Mouse (Mus musculus) hindbrain, postnatal 0 days (tissue): Measurements from ENCODE around the gene Rhbdd3. TPM values are rescaled to one million over a fixed set of nuclear protein-coding genes. Genes with fewer than 3 reads are reported as not detected.

Source experiments
- ATAC-seq: fragments of 200-750 bp; cut with Nextera tagmentation; 2 replicates; pipeline ENCODE4 v1.8.0; 2017; ENCODE audit warnings: mild to moderate bottlenecking, moderate TSS enrichment, moderate library complexity
- DNase-seq: peaks from one replicate; pipeline ENCODE4 v3.0.0-alpha.2; 2015; ENCODE audit warnings: low spot score
- H3K27ac ChIP-seq: fragments of 300-500 bp; sonication (generic); 2 replicates; pipeline ENCODE4 v1.5.1; 2014; ENCODE audit warnings: mild to moderate bottlenecking
- H3K27me3 ChIP-seq: fragments of 300-500 bp; sonication (generic); 2 replicates; pipeline ENCODE4 v1.6.1; 2014; ENCODE audit warnings: low read length, mixed read lengths; ENCODE audit not compliant: insufficient read depth
- H3K36me3 ChIP-seq: fragments of 300-500 bp; sonication (generic); 2 replicates; pipeline ENCODE4 v1.6.1; 2014; ENCODE audit warnings: low read length, mixed read lengths; ENCODE audit not compliant: insufficient read depth
- H3K4me1 ChIP-seq: fragments of 300-500 bp; sonication (generic); 2 replicates; pipeline ENCODE4 v1.6.1; 2014; ENCODE audit warnings: antibody characterized with exemption, low read length, mixed read lengths; ENCODE audit not compliant: insufficient read depth
- H3K4me2 ChIP-seq: fragments of 300-500 bp; sonication (generic); 2 replicates; pipeline ENCODE4 v1.6.1; 2014; ENCODE audit warnings: low read depth, mild to moderate bottlenecking, low read length, moderate library complexity, mixed read lengths
- H3K4me3 ChIP-seq: fragments of 300-500 bp; sonication (generic); 2 replicates; pipeline ENCODE4 v1.5.1; 2014; ENCODE audit warnings: low read length
- H3K9ac ChIP-seq: fragments of 300-500 bp; sonication (generic); replicated peaks from 2 replicates; pipeline ENCODE4 v1.6.1; 2014; ENCODE audit warnings: mild to moderate bottlenecking, low read length, moderate library complexity, mixed read lengths
- H3K9me3 ChIP-seq: fragments of 300-500 bp; sonication (generic); 2 replicates; pipeline ENCODE4 v1.6.1; 2016; ENCODE audit warnings: low read length, mixed read lengths
- CTCF ChIP-seq: IDR thresholded peaks from 2 replicates; pipeline ENCODE4 v1.5.1; 2016; ENCODE audit warnings: antibody characterized with exemption, control low read depth, low read depth
- WGBS: fragments of 180-500 bp; shearing (Covaris S2); extraction: QIAGEN DNeasy Blood & Tissue Kit; methylation state at CpG from one replicate; pipeline ENCODE4 v1.1.7; 2014; 5-methylcytosine and 5-hydroxymethylcytosine counted together
- polyA plus RNA-seq: library from polyadenylated mRNA; unstranded; fragments of >200 nt; fragmentation: Nextera tagmentation; extraction: Ambion mirVana; gene quantifications from 2 replicates; pipeline ENCODE4 v1.2.1, GENCODE M21; 2015
- total RNA-seq: library from RNA; depleted of rRNA; stranded (reverse); fragments of >200 nt; gene quantifications from 2 replicates; pipeline ENCODE4 v1.2.3, GENCODE M21; 2014; rRNA removed

The Rhbdd3 gene
- total and polyA plus RNA-seq, 2 experiments from 2014 or later: 42.2 to 54.5 TPM

DNA sequence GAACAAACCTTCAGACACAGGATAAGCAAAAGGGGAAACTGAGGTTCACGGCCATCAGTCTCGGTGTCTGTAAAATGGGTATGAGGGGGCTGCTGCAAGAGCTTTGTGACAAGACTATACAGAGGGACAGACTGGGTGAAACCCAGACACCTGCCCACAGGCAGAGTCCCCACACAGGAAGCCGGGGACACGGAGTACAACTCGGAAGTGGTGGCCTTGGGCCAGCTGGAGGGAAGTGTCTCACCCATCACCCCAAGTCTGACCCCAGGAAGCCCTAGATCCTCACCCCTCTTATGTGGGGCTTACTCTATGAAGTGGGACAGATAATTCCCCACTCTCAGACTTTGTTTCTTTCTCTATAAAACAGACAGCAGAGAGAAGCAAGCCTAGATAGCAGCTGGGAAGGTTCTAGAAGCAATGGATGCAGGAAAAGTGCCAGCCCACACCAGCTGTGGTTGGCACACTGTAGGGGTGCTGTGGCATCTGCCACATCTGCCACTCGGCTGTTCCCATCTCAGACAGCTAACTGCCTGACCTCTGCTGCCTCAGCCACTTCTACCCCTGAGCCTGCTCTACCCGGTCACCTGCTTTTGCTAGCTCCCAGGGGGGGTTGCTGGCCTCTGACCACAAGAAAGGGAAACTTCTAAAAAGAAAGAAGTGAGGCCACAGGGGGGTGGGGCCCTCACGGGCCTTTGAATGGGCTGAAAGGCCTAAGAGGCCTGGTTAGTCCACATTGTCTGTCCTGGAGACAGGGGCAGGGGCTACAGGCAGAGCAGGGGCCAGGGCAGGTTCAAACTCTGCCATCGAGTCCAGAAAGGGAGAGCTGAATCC is 51.9 kb downstream of the Rhbdd3 start:
- H3K4me1 ChIP-seq: peaks cover 18% of the 10 kb centered on the region
- H3K4me2 ChIP-seq: no peak overlapping the region
- no peak overlapping the region for H3K27ac ChIP-seq
- no peaks in the 10 kb centered on the region for H3K36me3 ChIP-seq
- no peaks in the 10 kb centered on the region for H3K27me3 ChIP-seq
- no peak overlapping the region for H3K9ac ChIP-seq
- WGBS: 54% methylated on average over 9 of the region's 9 CpGs
- H3K4me3 ChIP-seq: no peak overlapping the region
- no peak for TF ChIP-seq CTCF
- ATAC-seq (no peak), DNase-seq (no peak)
- H3K9me3 ChIP-seq: no peaks in the 10 kb centered on the region

DNA sequence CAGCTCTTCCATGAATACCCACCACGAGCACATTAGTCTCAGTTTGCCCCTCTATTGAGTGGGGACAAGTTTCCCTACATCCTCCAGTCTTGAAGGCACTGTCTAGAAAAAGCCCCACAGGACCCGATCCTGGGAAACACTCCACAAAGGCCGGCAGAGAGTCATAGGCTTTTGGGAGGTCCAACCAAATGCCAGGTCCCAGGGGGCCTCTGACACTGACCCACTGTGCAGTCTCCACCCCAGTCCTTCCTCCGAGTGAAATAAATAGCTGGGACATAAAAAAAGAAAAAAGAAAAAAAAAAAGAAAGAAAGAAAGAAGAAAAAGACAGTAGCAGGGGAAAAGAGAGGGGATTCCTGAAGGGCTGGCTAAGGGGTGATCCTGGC is 52.5 kb downstream of the Rhbdd3 start:
- Histone ChIP-seq H3K9me3 (no peaks in the 10 kb centered on the region), H3K4me2 (peak overlapping the region; percentile 93), H3K27ac (no peak overlapping the region), H3K27me3 (no peaks in the 10 kb centered on the region), H3K9ac (0 out of 2 replicates have a peak overlapping the region, but pooled peaks have one; percentile 67), H3K4me1 (peaks cover 18% of the 10 kb centered on the region), H3K36me3 (no peaks in the 10 kb centered on the region), H3K4me3 (peak overlapping the region; percentile 50)
- no peak for DNase-seq
- no peak for TF ChIP-seq CTCF
- no peak for ATAC-seq
- WGBS: 14% methylated on average over 4 of the region's 4 CpGs

DNA sequence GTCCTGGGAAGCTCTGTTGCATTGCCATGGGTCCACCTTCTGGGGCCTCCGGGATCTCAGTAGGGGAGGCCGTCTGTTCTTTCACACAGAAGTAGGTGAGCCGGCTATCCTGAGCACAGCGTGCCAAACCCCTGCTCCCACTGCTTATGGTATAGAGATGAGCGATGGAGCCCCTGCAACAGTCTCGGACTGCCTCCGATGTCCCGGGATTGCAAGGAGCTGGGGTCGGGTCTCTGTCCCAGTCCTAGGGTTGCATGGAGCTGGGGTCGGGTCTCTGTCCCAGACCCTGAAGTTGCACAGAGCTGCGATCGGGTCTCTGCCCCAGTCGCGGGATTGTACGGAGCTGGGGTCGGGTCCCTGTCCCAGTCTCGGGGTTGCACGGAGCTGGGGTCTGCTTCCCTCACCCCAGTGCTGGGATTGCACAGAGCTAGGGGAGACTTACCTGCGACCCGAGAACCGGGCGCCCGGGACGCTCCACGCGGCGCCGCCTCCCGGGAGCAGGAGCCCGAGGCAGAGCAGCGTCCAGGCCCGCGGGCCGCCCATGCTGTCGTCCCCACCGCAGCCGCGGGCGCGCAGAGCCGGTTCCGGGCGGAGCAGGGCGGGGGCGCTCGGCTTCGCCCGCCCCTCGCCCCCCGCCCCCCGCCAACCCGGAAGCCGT is 53.1 kb downstream of the Rhbdd3 start, which contains the start of gene Emid1:
TSS of gene Emid1 (minus strand) at position 578 of the 658 bp plus-strand sequence.
- WGBS: under 1% methylated on average over 42 of the region's 53 CpGs
- H3K9ac ChIP-seq: peak within 1 kb of the TSS; percentile 67
- no peaks in the 10 kb centered on the region for H3K27me3 ChIP-seq
- ATAC-seq: peak; percentile 38; the same call in 1 of the 2 replicates
- no peak within 1 kb of the TSS for H3K27ac ChIP-seq
- H3K4me1 ChIP-seq: peaks cover 18% of the 10 kb centered on the region
- H3K36me3 ChIP-seq: no peaks in the 10 kb centered on the region
- TF ChIP-seq CTCF: no peak
- peak within 1 kb of the TSS; percentile 93 for H3K4me2 ChIP-seq
- no peaks in the 10 kb centered on the region for H3K9me3 ChIP-seq
- H3K4me3 ChIP-seq: peak within 1 kb of the TSS; percentile 50
- DNase-seq: no peak

GRCm38 (mm10) chr11:5154961-5155805 is 56.5 kb downstream of the Rhbdd3 start:
- Histone ChIP-seq H3K4me2 (no peak overlapping the region), H3K27me3 (no peaks in the 10 kb centered on the region), H3K9ac (no peak overlapping the region), H3K27ac (peak overlapping the region; percentile 7; the same call in 1 of the 2 replicates), H3K9me3 (no peaks in the 10 kb centered on the region), H3K4me3 (no peak overlapping the region), H3K36me3 (no peaks in the 10 kb centered on the region), H3K4me1 (peaks cover 13% of the 10 kb centered on the region)
- no peak for TF ChIP-seq CTCF
- peak; percentile 22; the same call in 1 of the 2 replicates for ATAC-seq
- peak; percentile 43 for DNase-seq
- 31% methylated on average over 10 of the region's 10 CpGs for WGBS

Other genes starting within 250 kb of the Rhbdd3 start
- gene Nf2, start 249.4 kb upstream of the Rhbdd3 start, total RNA-seq: 93.1 and 97.6 TPM in 2 replicates
- 55.5 and 57.4 TPM in 2 replicates for gene Nf2, start 249.4 kb upstream of the Rhbdd3 start, polyA plus RNA-seq
- 118 and 140 TPM in 2 replicates for gene Nipsnap1, start 225.0 kb upstream of the Rhbdd3 start, total RNA-seq
- gene Nipsnap1, start 225.0 kb upstream of the Rhbdd3 start, polyA plus RNA-seq: 114 and 116 TPM in 2 replicates
- 30.3 and 37.8 TPM in 2 replicates for gene Thoc5, start 203.6 kb upstream of the Rhbdd3 start, total RNA-seq
- gene Thoc5, start 203.6 kb upstream of the Rhbdd3 start, polyA plus RNA-seq: 36.5 and 38.1 TPM in 2 replicates
- 46.6 and 60.3 TPM in 2 replicates for gene Nefh, start 150.9 kb upstream of the Rhbdd3 start, total RNA-seq
- gene Nefh, start 150.9 kb upstream of the Rhbdd3 start, polyA plus RNA-seq: 21.7 and 22.5 TPM in 2 replicates
- gene Ap1b1, start 112.1 kb upstream of the Rhbdd3 start, total RNA-seq: 141 and 150 TPM in 2 replicates
- 85.3 and 89.1 TPM in 2 replicates for gene Ap1b1, start 112.1 kb upstream of the Rhbdd3 start, polyA plus RNA-seq
- gene Rasl10a, start 40.8 kb upstream of the Rhbdd3 start, total RNA-seq: 4.7 and 4.8 TPM in 2 replicates
- 4.5 and 4.7 TPM in 2 replicates for gene Rasl10a, start 40.8 kb upstream of the Rhbdd3 start, polyA plus RNA-seq
- gene Gas2l1, start 33.6 kb upstream of the Rhbdd3 start, total RNA-seq: 38.1 and 40.2 TPM in 2 replicates
- 16.3 and 17.3 TPM in 2 replicates for gene Gas2l1, start 33.6 kb upstream of the Rhbdd3 start, polyA plus RNA-seq
- gene Ewsr1, start 340 bp downstream of the Rhbdd3 start, total RNA-seq: 337 and 384 TPM in 2 replicates
- gene Ewsr1, start 340 bp downstream of the Rhbdd3 start, polyA plus RNA-seq: 371 and 412 TPM in 2 replicates
- gene Emid1, start 53.3 kb downstream of the Rhbdd3 start, total RNA-seq: 15.0 and 15.7 TPM in 2 replicates
- 22.7 and 24.2 TPM in 2 replicates for gene Emid1, start 53.3 kb downstream of the Rhbdd3 start, polyA plus RNA-seq
- 14.8 and 18.5 TPM in 2 replicates for gene Kremen1, start 162.6 kb downstream of the Rhbdd3 start, total RNA-seq
- 3.2 and 3.6 TPM in 2 replicates for gene Kremen1, start 162.6 kb downstream of the Rhbdd3 start, polyA plus RNA-seq